Mouse (Mus musculus) gastrocnemius, adult 8-10 months (tissue): Measurements from ENCODE around the gene Ovca2. TPM values are rescaled to one million over a fixed set of nuclear protein-coding genes. Genes with fewer than 3 reads are reported as not detected.

Experiments
- DNase-seq, 2 experiments: peaks; one replicate each; pipeline ENCODE4 v3.0.0; 2022; ENCODE audit warnings: low spot score in 2 of 2
- total RNA-seq, 4 experiments: library from RNA; stranded (reverse); gene quantifications; 2 replicates each; pipeline ENCODE4 v1.2.4; 2022

Gene Ovca2
- 1 to 10 TPM; 2.0 to 4.5 (median 2.3) TPM for total RNA-seq

- DNase-seq, result peak; percentile 72 to 74
Measured at GRCm38 (mm10) chr11:75178672-75179208, at the start of gene Ovca2. Gene Ovca2, minus strand, starts transcription at chr11:75178835.

DNA sequence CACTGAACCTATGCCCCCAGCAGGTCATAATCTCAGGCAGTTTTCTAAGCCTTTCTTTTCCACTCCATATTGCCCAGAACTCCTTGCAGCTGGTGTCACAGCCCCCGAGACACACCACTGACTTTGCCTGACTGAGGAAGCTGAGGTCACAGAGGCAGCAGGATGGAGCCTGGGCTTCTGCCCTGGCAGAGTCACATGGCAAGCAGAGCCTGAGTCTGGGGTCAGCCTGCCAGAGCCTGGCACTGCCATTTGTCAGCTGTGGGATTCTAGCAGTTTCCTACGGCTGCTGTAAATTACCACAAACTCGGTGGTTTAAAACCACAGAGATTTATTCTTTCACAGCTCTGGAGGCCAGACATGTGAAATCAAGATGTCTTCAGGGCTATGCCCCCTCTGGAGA lies 49.0 kb upstream of the Ovca2 start:
- no peak for DNase-seq

- no peak for DNase-seq
Measured at GRCm38 (mm10) chr11:75224835-75225234, 46.2 kb upstream of the Ovca2 start.

- no peak for DNase-seq
Measured at GRCm38 (mm10) chr11:75224062-75224461, 45.4 kb upstream of the Ovca2 start.

- no peak for DNase-seq
Measured at GRCm38 (mm10) chr11:75220517-75221145, 42.0 kb upstream of the Ovca2 start.

DNA sequence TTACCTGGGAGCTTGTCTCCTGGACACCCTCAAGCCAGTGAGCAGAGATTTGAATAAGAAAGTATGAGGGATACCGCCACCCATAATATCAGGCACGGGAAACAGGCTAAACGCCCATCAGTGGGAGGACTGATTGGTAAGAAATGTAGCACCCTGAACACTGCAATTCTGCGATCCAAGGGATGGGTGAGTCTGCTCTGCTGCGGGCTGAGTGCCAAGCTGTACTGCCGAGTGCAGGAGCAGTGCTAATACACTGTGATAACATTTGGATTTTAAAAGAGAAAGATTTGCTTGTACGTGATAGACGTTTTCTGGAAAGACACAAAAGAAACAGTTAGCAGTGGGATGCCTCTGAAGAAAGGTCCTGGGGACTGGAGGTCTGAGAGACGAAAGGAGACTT lies 41.5 kb upstream of the Ovca2 start:
- DNase-seq, result no peak

DNA sequence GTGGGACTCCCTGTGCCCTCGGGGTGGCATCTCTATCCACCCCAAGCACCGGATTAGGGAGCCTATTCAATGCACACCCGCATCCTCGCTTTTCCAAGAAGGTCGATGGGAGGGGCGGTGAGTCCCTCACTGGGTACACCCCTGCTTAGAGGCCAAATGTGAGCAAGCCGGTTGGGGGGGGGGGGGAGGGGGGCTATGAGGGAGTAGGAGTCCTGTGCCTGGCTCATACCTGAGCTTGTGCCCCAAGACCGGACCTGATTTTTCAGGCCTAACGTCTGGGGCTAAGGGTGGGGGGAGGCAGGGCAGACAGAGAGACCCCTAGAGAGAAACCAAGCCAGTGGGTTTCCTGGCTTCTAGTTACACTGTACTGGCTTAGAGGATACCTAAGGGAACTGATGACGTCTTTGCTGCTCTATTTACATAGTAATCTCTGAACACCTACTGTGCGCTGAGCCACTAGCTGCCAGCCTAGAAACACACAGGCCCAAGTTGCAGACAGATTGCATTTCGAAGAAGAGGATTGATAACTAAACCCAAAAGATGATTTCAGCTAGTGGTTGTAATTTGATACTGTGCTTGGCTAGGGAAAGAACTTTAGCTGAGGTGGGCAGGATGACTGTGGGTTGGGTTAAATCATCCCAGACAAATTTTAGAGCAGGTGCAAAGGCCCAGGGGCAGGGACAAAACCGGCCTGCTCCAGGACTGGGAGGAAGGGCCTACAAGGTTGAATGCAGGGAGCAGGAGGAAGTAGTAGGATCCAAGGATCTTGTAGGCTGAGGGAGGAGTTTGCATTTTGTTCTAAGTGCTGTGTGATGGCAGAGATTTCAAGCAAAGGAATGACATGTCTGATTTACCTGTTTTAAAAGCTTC lies 35.7 kb upstream of the Ovca2 start:
- no peak for DNase-seq

- DNase-seq, result no peak
Measured at GRCm38 (mm10) chr11:75213372-75214080, 34.9 kb upstream of the Ovca2 start.

DNA sequence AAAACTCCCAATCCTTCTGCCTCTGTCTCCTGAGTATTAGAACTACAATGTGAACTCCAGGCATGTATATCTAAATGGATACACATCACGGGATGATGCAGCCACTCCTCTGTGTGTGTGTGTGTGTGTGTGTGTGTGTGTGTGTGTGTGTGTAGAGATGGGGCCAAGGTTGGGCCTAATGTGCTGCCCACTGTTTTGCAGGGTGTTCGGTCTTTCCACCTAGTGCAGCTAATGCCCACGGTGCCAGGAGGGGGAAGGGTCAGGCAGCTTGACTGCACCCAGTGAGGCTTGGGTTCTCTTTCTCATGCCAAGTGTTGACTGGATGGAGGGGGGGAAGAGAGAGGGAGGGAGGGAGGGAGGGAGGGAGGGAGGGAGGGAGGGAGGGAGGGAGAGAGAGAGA lies 34.2 kb upstream of the Ovca2 start:
- no peak for DNase-seq

DNA sequence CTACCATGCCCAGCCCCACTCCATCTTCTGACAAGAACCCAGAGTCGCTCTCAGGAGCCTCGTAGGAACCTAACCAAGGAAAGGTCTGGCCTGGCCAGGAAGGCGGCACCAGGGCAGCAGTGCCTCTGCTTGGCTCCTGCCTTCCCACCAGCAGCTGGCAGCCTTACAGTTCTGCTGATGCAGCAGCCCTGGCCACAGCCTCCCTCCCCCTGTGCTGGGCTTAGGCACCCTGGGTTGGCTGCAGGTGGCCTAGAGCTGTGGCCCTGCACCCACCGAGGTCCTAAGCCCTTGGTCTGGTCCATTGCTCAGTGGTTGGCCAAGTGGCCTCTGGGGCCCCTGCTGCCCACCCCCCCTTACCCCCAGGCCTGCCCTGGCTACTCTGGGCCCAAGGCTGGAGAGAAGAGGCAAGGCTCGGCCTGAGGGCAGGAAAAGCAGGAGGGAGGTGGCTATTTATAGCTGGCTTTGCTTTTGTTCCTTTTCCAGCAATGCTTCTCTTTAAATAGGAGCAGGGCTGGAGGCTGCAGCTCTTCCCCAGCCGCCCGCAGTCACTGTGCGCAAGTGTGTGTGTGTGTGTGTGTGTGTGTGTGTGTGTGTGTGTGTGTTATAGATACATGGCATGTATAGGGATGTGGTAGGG lies 33.5 kb upstream of the Ovca2 start:
- peak in 1 of 2 experiments; percentile 65 for DNase-seq

- DNase-seq, result no peak
Measured at GRCm38 (mm10) chr11:75210755-75211154, 32.1 kb upstream of the Ovca2 start.

- DNase-seq, result no peak
Measured at GRCm38 (mm10) chr11:75210093-75210492, 31.5 kb upstream of the Ovca2 start.

DNA sequence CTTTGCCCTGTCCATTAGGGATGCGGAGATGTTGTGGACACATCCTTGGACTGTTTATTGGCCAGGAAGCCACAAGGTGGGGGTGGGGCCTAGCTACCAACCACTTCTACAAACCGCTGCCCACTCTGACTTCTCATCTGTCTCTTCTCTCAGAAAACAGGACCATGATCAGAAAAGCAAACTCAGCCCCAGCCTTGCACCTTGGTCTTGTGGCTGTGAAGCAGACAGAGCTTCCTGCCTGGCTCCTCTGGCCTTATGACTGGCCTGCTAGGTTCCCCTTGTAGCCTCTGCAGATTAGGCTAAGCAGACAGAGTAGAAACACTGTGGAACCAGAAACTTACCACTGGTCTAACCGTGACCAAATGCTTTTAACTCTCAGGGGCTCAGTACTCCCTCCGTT lies 30.7 kb upstream of the Ovca2 start:
- no peak for DNase-seq

DNA sequence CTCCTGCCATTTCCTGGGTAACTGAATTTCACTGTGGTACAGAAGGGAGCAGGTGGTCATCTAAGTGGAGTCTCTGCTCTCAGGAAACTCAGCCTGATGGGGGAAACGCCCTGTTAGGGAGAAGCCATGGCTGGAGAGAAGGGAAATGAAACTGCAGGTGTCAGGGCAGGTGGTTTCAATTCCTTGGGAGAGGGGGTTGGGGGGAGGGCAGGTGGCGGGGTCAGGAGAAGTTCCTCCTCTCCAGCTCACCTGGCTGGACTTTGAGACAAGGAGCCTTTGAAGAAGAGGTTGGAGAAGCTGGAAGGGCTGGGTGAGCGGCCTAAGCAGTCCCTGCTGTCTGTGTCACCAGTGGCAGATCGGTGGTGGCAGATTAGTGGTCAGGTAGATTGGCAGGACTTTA lies 27.7 kb upstream of the Ovca2 start:
- DNase-seq, result no peak

- no peak for DNase-seq
Measured at GRCm38 (mm10) chr11:75204472-75204871, 25.8 kb upstream of the Ovca2 start.

DNA sequence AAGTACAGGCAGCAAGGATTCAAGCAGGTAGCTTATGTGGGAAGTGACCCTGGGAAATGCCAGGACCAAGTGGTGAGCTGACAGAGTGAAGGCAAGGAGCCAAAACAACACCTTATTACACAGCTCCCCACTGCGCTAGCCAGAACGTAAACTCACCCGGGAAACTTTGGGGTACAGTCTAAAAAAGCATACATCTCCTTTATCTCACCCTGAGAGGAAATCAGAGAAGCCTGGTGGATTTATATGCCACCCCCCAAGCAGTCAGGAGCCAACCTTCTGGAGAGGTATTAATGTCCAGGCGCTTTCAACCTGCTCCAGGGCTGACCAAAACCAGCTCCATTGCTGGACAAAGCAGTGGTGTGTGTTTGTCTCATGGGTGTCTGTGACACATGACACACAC lies 25.3 kb upstream of the Ovca2 start:
- DNase-seq, result no peak

GRCm38 (mm10) chr11:75201721-75202120 lies 23.1 kb upstream of the Ovca2 start:
- DNase-seq, result no peak

- no peak for DNase-seq
Measured at GRCm38 (mm10) chr11:75200935-75201334, 22.3 kb upstream of the Ovca2 start.

DNA sequence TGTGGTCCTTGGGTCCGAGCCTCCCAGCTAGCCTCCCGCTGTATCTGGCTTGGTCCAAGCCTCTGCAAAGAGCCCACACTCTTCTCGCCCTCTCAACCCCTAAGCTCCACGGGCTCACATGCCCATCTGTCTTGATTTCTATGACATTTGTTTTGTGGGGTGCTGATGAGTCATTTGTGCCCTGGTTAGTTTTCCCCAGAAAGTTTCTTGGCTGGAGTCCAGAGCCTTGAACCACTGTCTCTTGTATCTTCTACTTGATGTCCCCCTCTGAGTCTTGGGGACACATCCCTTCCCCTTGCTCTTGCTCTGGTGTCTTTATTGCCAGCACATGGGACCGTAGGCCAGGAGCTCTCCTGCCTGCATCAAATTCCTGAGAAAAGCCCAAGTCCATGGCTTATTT lies 21.3 kb upstream of the Ovca2 start:
- DNase-seq, result no peak

- DNase-seq, result no peak
Measured at GRCm38 (mm10) chr11:75198792-75199191, 20.2 kb upstream of the Ovca2 start.

DNA sequence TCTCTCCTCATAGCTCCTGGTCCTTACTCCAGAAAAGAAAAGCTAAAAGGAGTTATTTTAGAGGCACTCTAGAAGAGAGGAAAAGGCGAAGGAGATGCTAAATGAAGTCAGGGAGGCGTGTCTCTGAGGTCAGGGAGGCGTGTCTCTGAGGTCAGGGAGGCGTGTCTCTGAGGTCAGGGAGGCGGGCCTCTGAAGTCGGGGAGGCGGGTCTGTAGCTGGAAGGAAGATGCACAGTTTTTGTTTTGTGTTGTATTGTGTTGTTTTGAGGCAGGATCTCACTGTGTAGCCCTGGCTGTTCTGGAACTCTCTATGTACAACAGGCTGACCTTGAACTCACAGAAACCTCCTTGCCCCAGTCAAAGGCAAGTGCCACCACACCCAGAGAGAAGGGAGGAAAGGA lies 19.3 kb upstream of the Ovca2 start:
- DNase-seq, result no peak

DNA sequence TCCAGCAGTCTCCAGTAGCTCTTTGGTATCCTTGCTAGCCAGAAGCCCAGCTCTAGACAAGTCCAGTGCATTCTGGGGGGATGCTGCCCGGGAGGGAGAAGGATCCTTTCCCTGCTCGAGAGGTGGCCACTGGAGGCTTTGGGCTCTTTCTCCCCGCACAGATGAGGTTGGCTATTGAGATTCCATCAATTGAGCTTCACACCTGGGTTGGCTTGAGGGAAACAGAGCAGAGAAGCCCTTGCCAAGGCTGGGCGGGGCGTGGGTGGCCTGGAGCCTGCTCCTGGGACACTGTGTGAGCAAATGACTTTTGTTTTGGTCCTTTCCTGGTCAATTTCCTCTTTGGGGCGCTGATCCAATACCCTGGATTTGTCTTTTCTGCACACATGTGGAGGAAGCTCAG lies 17.5 kb upstream of the Ovca2 start:
- DNase-seq, result no peak
